ENCODE assay signal across 10 mouse cellular contexts in genomic region chrX:133947427-133947826, GRCm38 (mm10). TPM values are rescaled to one million over a fixed set of nuclear protein-coding genes. Genes with fewer than 3 reads are reported as not detected.
DNase-seq lines count a peak whose midpoint lies in the region; ATAC-seq lines count a peak whose summit lies in the region.
"Had no signal": no experiment of that assay in that cellular context is flagged by ENCODE, and none has a peak within 500 bp of the region (broad histone marks: within the 10 kb centered on the region; RNA-seq: fewer than 3 reads in every experiment).

No protein-coding gene starts in this region.

- no peak overlapping the region for H3K4me2 ChIP-seq in forebrain, embryonic 13.5 days

- no peaks in the 10 kb centered on the region for H3K36me3 ChIP-seq in forebrain, embryonic 13.5 days (ENCODE audit: poor library complexity, severe bottlenecking)
- H3K36me3 ChIP-seq: G1E had no signal

- H3K9me3 ChIP-seq in forebrain, embryonic 13.5 days (replicated peaks), result no peaks in the 10 kb centered on the region
- H3K9me3 ChIP-seq: G1E had no signal

- peak; percentile 44 for DNase-seq in gastrocnemius, adult 18-20 months (ENCODE audit: low spot score)
- DNase-seq in gastrocnemius, postnatal 25 days, result no peak
- peak; percentile 34 for DNase-seq in c-Kit-positive CD71-negative TER-119-negative erythroid progenitor cells, embryonic 14.5 days (ENCODE audit: low read depth)
- peak; percentile 11 to 30 for DNase-seq in left cerebral cortex, adult 18-20 months (ENCODE audit: low spot score in 2 of 2)
- DNase-seq in lung, postnatal 4 days, result peak; percentile 20 to 63
- peak; percentile 14 for DNase-seq in right cerebral cortex, postnatal 4 days

- 0 out of 2 replicates have a peak, but pooled peaks cover 6% of the 10 kb centered on the region for H3K27me3 ChIP-seq in forebrain, embryonic 13.5 days

- WGBS in forebrain, embryonic 13.5 days, result 40% methylated on average over 3 of the region's 3 CpGs

- no peak overlapping the region for H3K9ac ChIP-seq in forebrain, embryonic 13.5 days

- no peak overlapping the region for H3K27ac ChIP-seq in forebrain, embryonic 13.5 days
- H3K27ac ChIP-seq: macrophage had no signal

- H3K4me3 ChIP-seq in forebrain, embryonic 13.5 days, result no peak overlapping the region

- peak; percentile 83; the same call in 1 of the 2 replicates for ATAC-seq in forebrain, embryonic 13.5 days
- ATAC-seq in inflammation-experienced regulatory T-cells, adult 6 months, result peak; percentile 96

- no peaks in the 10 kb centered on the region for H3K4me1 ChIP-seq in forebrain, embryonic 13.5 days

RNA-seq across cellular contexts. Expression of gene Sytl4, which starts 34.2 kb away (rescaled TPM):
- total RNA-seq in gastrocnemius, adult 18-20 months (2021), result 1 to 10 TPM in 1 of 2 experiments, under 1 TPM in 1; 0.43 to 1.1 TPM
- total RNA-seq in gastrocnemius, postnatal 25 days (2021), result under 1 TPM; 0.72 to 0.86 TPM
- 0.76 and 0.79 TPM in 2 replicates for polyA plus RNA-seq in forebrain, embryonic 13.5 days (2015; fragmentation: Nextera tagmentation; extraction: Ambion mirVana)
- polyA plus RNA-seq in inflammation-experienced regulatory T-cells, adult 6 months (2017; shearing (Covaris generic)), result 1 to 10 TPM in 1 of 3 experiments, under 1 TPM in 1, not detected in 1; 0.85 to 1.6 TPM
- total RNA-seq in left cerebral cortex, adult 18-20 months (2021), result under 1 TPM; 0.30 to 0.37 TPM
- polyA plus RNA-seq: G1E had no signal

RNA-seq across cellular contexts. Expression of gene Srpx2, which starts 39.2 kb away (rescaled TPM):
- total RNA-seq in gastrocnemius, adult 18-20 months (2021), result 1 to 10 TPM; 2.1 to 3.2 TPM
- total RNA-seq in gastrocnemius, postnatal 25 days (2021), result 1 to 10 TPM; 3.4 to 5.5 TPM
- polyA plus RNA-seq in forebrain, embryonic 13.5 days (2015; fragmentation: Nextera tagmentation; extraction: Ambion mirVana), result 0.21 and 0.32 TPM in 2 replicates
- polyA plus RNA-seq in inflammation-experienced regulatory T-cells, adult 6 months (2017; shearing (Covaris generic)), result not detected
- 1 to 10 TPM; 1.1 to 1.4 TPM for total RNA-seq in left cerebral cortex, adult 18-20 months (2021)
- total RNA-seq: G1E had no signal
- polyA plus RNA-seq: G1E, macrophage had no signal

RNA-seq across cellular contexts. Expression of gene Tspan6, which starts 49.2 kb away (rescaled TPM):
- 1 to 10 TPM; 2.8 to 3.3 TPM for total RNA-seq in gastrocnemius, adult 18-20 months (2021)
- 1 to 10 TPM; 3.2 to 6.4 TPM for total RNA-seq in gastrocnemius, postnatal 25 days (2021)
- 229 and 245 TPM in 2 replicates for polyA plus RNA-seq in forebrain, embryonic 13.5 days (2015; fragmentation: Nextera tagmentation; extraction: Ambion mirVana)
- 1 to 10 TPM; 3.0 to 6.7 (median 4.7) TPM for polyA plus RNA-seq in inflammation-experienced regulatory T-cells, adult 6 months (2017; shearing (Covaris generic))
- total RNA-seq in left cerebral cortex, adult 18-20 months (2021), result 10 to 100 TPM; 13.0 to 14.1 TPM
- total RNA-seq: G1E had no signal
- polyA plus RNA-seq: G1E, macrophage had no signal
